Mouse (Mus musculus): ENCODE data around the gene Zfhx3. TPM values are rescaled to one million over a fixed set of nuclear protein-coding genes. Genes with fewer than 3 reads are reported as not detected.

The Zfhx3 gene
- total and polyA plus RNA-seq, 3 experiments: 0.23 to 2.5 TPM; not detected in 1

- DNase-seq (ENCODE audit: low read depth, low spot score): peak; percentile 3
- H3K4me3 ChIP-seq (ENCODE audit: control insufficient read depth in 1 of 2, insufficient read depth in 1 of 2, low read depth in 2 of 2, low read length in 2 of 2): no peak overlapping the region
- H3K4me1 ChIP-seq (ENCODE audit: control insufficient read depth in 1 of 2, insufficient read depth in 2 of 2, low read length in 2 of 2): no peaks in the 10 kb centered on the region
- H3K36me3 ChIP-seq (ENCODE audit: control insufficient read depth in 1 of 2, insufficient read depth in 2 of 2, low read length in 2 of 2): no peaks in the 10 kb centered on the region
- no peak overlapping the region for H3K9ac ChIP-seq (ENCODE audit: control insufficient read depth, low read depth, low read length, poor library complexity, severe bottlenecking)
- no peaks in the 10 kb centered on the region for H3K9me3 ChIP-seq (replicated peaks; ENCODE audit: insufficient read depth, low read length)
- H3K27me3 ChIP-seq (ENCODE audit: control insufficient read depth in 1 of 2, insufficient read depth in 2 of 2, low read length in 2 of 2): no peaks in the 10 kb centered on the region
- H3K79me2 ChIP-seq (ENCODE audit: control insufficient read depth, insufficient read depth, low read length, poor library complexity): no peaks in the 10 kb centered on the region
- H3K27ac ChIP-seq (ENCODE audit: control insufficient read depth, low read depth, low read length): no peak overlapping the region
- TF ChIP-seq E2F4 (IDR thresholded peaks at IDR 0.05; ENCODE audit: borderline replicate concordance, low read depth, low read length) (no peak), SIN3A (IDR thresholded peaks at IDR 0.05; ENCODE audit: low read length) (no peak), POLR2AphosphoS5 (IDR thresholded peaks at IDR 0.05; ENCODE audit: borderline replicate concordance, low read depth, low read length) (no peak), POLR2AphosphoS2 (IDR thresholded peaks at IDR 0.05; ENCODE audit: low read length) (no peak), HCFC1 (IDR thresholded peaks at IDR 0.05; ENCODE audit: low read depth, low read length) (no peak), MAFK (IDR thresholded peaks at IDR 0.05; ENCODE audit: borderline replicate concordance, low read depth, low read length) (no peak), BHLHE40 (IDR thresholded peaks at IDR 0.05; ENCODE audit: borderline replicate concordance, low read depth, low read length) (no peak), TBP (IDR thresholded peaks at IDR 0.05; ENCODE audit: low read depth, low read length) (no peak), MYB (IDR thresholded peaks at IDR 0.05; ENCODE audit: low read depth, low read length) (no peak), TAL1 (IDR thresholded peaks at IDR 0.05; ENCODE audit: low read length) (no peak), ZC3H11A (IDR thresholded peaks at IDR 0.05; ENCODE audit: low read depth, low read length) (no peak), JUND (IDR thresholded peaks at IDR 0.05; ENCODE audit: low read depth, low read length) (no peak), NELFE (IDR thresholded peaks at IDR 0.05; ENCODE audit: low read depth, low read length) (no peak), ETS1 (IDR thresholded peaks at IDR 0.05; ENCODE audit: low read depth, low read length) (no peak)
Observed at GRCm38 (mm10) chr8:108387160-108387912, 444.9 kb downstream of the Zfhx3 start.

GRCm38 (mm10) chr8:108387913-108388274 is 445.4 kb downstream of the Zfhx3 start:
- Histone ChIP-seq H3K27me3 (ENCODE audit: control insufficient read depth in 1 of 2, insufficient read depth in 2 of 2, low read length in 2 of 2) (no peaks in the 10 kb centered on the region), H3K9ac (ENCODE audit: control insufficient read depth, low read depth, low read length, poor library complexity, severe bottlenecking) (no peak overlapping the region), H3K4me3 (ENCODE audit: control insufficient read depth in 1 of 2, insufficient read depth in 1 of 2, low read depth in 2 of 2, low read length in 2 of 2) (no peak overlapping the region), H3K79me2 (ENCODE audit: control insufficient read depth, insufficient read depth, low read length, poor library complexity) (no peaks in the 10 kb centered on the region), H3K9me3 (replicated peaks; ENCODE audit: insufficient read depth, low read length) (no peaks in the 10 kb centered on the region), H3K4me1 (ENCODE audit: control insufficient read depth in 1 of 2, insufficient read depth in 2 of 2, low read length in 2 of 2) (no peaks in the 10 kb centered on the region), H3K36me3 (ENCODE audit: control insufficient read depth in 1 of 2, insufficient read depth in 2 of 2, low read length in 2 of 2) (no peaks in the 10 kb centered on the region), H3K27ac (ENCODE audit: control insufficient read depth, low read depth, low read length) (no peak overlapping the region)
- TF ChIP-seq RCOR1 (IDR thresholded peaks at IDR 0.05; ENCODE audit: low read depth, low read length) (no peak), CHD1 (IDR thresholded peaks at IDR 0.05; ENCODE audit: low read depth, low read length) (no peak), MYB (IDR thresholded peaks at IDR 0.05; ENCODE audit: low read depth, low read length) (no peak), ELF1 (IDR thresholded peaks at IDR 0.05; ENCODE audit: low read depth, low read length) (no peak), USF1 (IDR thresholded peaks at IDR 0.05; ENCODE audit: low read depth, low read length) (no peak), EP300 (IDR thresholded peaks at IDR 0.05; ENCODE audit: low read depth in 1 of 2, low read length in 2 of 2) (no peak), TCF12 (IDR thresholded peaks at IDR 0.05; ENCODE audit: low read depth, low read length) (no peak), POLR2A (IDR thresholded peaks at IDR 0.05; ENCODE audit: control insufficient read depth in 1 of 2, insufficient read depth in 1 of 2, low read depth in 1 of 2, low read length in 2 of 2, poor library complexity in 1 of 2) (no peak), ZKSCAN1 (IDR thresholded peaks at IDR 0.05; ENCODE audit: low read depth, low read length) (no peak)
- no peak for DNase-seq (ENCODE audit: low read depth, low spot score)

Data from MEL (cell line).